Mouse (Mus musculus): ENCODE measurements around the gene Gtpbp8. TPM values are rescaled to one million over a fixed set of nuclear protein-coding genes. Genes with fewer than 3 reads are reported as not detected.

The Gtpbp8 gene
- polyA plus RNA-seq, 1 experiment, result 15.3 TPM

GRCm38 (mm10) chr16:44690501-44690900 is 55.7 kb downstream of the Gtpbp8 start:
- TF ChIP-seq EP300 (IDR thresholded peaks at IDR 0.05; ENCODE audit: insufficient read depth, low read depth, low read length) (no peak), POLR2A (IDR thresholded peaks at IDR 0.05; ENCODE audit: insufficient read depth, low read length) (no peak), CTCF (IDR thresholded peaks at IDR 0.05; ENCODE audit: low read depth, low read length) (no peak)
- Histone ChIP-seq H3K27me3 (ENCODE audit: control insufficient read depth, insufficient read depth, low read length, poor library complexity, severe bottlenecking) (no peaks in the 10 kb centered on the region), H3K4me3 (ENCODE audit: low read depth, low read length) (no peak overlapping the region), H3K9me3 (replicated peaks; ENCODE audit: control insufficient read depth, insufficient read depth, low read length, poor library complexity, severe bottlenecking) (no peaks in the 10 kb centered on the region), H3K9ac (ENCODE audit: low read depth, poor library complexity, severe bottlenecking) (no peak overlapping the region), H3K36me3 (ENCODE audit: control insufficient read depth, insufficient read depth, low read length, poor library complexity, severe bottlenecking) (no peaks in the 10 kb centered on the region), H3K27ac (ENCODE audit: insufficient read depth, low read length) (no peak overlapping the region), H3K4me1 (ENCODE audit: control insufficient read depth, insufficient read depth, low read length) (no peaks in the 10 kb centered on the region)

- H3K4me3 ChIP-seq (ENCODE audit: low read depth, low read length), result no peak overlapping the region
- H3K36me3 ChIP-seq (ENCODE audit: control insufficient read depth, insufficient read depth, low read length, poor library complexity, severe bottlenecking), result no peaks in the 10 kb centered on the region
- H3K9me3 ChIP-seq (replicated peaks; ENCODE audit: control insufficient read depth, insufficient read depth, low read length, poor library complexity, severe bottlenecking), result no peaks in the 10 kb centered on the region
- H3K27ac ChIP-seq (ENCODE audit: insufficient read depth, low read length), result no peak overlapping the region
- TF ChIP-seq POLR2A (IDR thresholded peaks at IDR 0.05; ENCODE audit: insufficient read depth, low read length) (no peak), CTCF (IDR thresholded peaks at IDR 0.05; ENCODE audit: low read depth, low read length) (no peak), EP300 (IDR thresholded peaks at IDR 0.05; ENCODE audit: insufficient read depth, low read depth, low read length) (no peak)
- H3K27me3 ChIP-seq (ENCODE audit: control insufficient read depth, insufficient read depth, low read length, poor library complexity, severe bottlenecking), result no peaks in the 10 kb centered on the region; the same call in 1 of the 2 replicates
- no peak overlapping the region for H3K9ac ChIP-seq (ENCODE audit: low read depth, poor library complexity, severe bottlenecking)
- H3K4me1 ChIP-seq (ENCODE audit: control insufficient read depth, insufficient read depth, low read length), result no peaks in the 10 kb centered on the region
These were observed 57.7 kb downstream of the Gtpbp8 start for GRCm38 (mm10) chr16:44688507-44688906.

GRCm38 (mm10) chr16:44687719-44688420 is 58.3 kb downstream of the Gtpbp8 start:
- Histone ChIP-seq H3K27ac (ENCODE audit: insufficient read depth, low read length) (no peak overlapping the region), H3K9ac (ENCODE audit: low read depth, poor library complexity, severe bottlenecking) (no peak overlapping the region), H3K4me1 (ENCODE audit: control insufficient read depth, insufficient read depth, low read length) (no peaks in the 10 kb centered on the region), H3K27me3 (ENCODE audit: control insufficient read depth, insufficient read depth, low read length, poor library complexity, severe bottlenecking) (no peaks in the 10 kb centered on the region; the same call in 1 of the 2 replicates), H3K36me3 (ENCODE audit: control insufficient read depth, insufficient read depth, low read length, poor library complexity, severe bottlenecking) (no peaks in the 10 kb centered on the region), H3K9me3 (replicated peaks; ENCODE audit: control insufficient read depth, insufficient read depth, low read length, poor library complexity, severe bottlenecking) (no peaks in the 10 kb centered on the region), H3K4me3 (ENCODE audit: low read depth, low read length) (no peak overlapping the region)
- TF ChIP-seq CTCF (IDR thresholded peaks at IDR 0.05; ENCODE audit: low read depth, low read length) (no peak), POLR2A (IDR thresholded peaks at IDR 0.05; ENCODE audit: insufficient read depth, low read length) (no peak), EP300 (IDR thresholded peaks at IDR 0.05; ENCODE audit: insufficient read depth, low read depth, low read length) (no peak)

- Histone ChIP-seq H3K4me1 (ENCODE audit: control insufficient read depth, insufficient read depth, low read length) (no peaks in the 10 kb centered on the region), H3K9ac (ENCODE audit: low read depth, poor library complexity, severe bottlenecking) (no peak overlapping the region), H3K27me3 (ENCODE audit: control insufficient read depth, insufficient read depth, low read length, poor library complexity, severe bottlenecking) (no peaks in the 10 kb centered on the region; the same call in 1 of the 2 replicates), H3K27ac (ENCODE audit: insufficient read depth, low read length) (no peak overlapping the region), H3K36me3 (ENCODE audit: control insufficient read depth, insufficient read depth, low read length, poor library complexity, severe bottlenecking) (no peaks in the 10 kb centered on the region), H3K9me3 (replicated peaks; ENCODE audit: control insufficient read depth, insufficient read depth, low read length, poor library complexity, severe bottlenecking) (no peaks in the 10 kb centered on the region; the same call in 1 of the 2 replicates), H3K4me3 (ENCODE audit: low read depth, low read length) (no peak overlapping the region)
- TF ChIP-seq POLR2A (IDR thresholded peaks at IDR 0.05; ENCODE audit: insufficient read depth, low read length) (no peak), EP300 (IDR thresholded peaks at IDR 0.05; ENCODE audit: insufficient read depth, low read depth, low read length) (no peak), CTCF (IDR thresholded peaks at IDR 0.05; ENCODE audit: low read depth, low read length) (no peak)
These were observed 59.0 kb downstream of the Gtpbp8 start for GRCm38 (mm10) chr16:44686991-44687718.

Other genes with a start within 250 kb of the Gtpbp8 start
- gene Boc, start 187.5 kb downstream of the Gtpbp8 start, polyA plus RNA-seq (2011; ENCODE audit: insufficient read depth, insufficient read length, low read depth, missing spikeins), result 0.88 and 1.3 TPM in 2 replicates
- 28.6 and 32.1 TPM in 2 replicates for gene Nepro, start 22.1 kb downstream of the Gtpbp8 start, polyA plus RNA-seq (2011; ENCODE audit: insufficient read depth, insufficient read length, low read depth, missing spikeins)
- not detected in 2 replicates for gene Cd200r1, start 19.4 kb upstream of the Gtpbp8 start, polyA plus RNA-seq (2011; ENCODE audit: insufficient read depth, insufficient read length, low read depth, missing spikeins)
- not detected in 2 replicates for gene Cd200r4, start 65.4 kb upstream of the Gtpbp8 start, polyA plus RNA-seq (2011; ENCODE audit: insufficient read depth, insufficient read length, low read depth, missing spikeins)
- not detected in 2 replicates for gene Cd200r2, start 120.7 kb upstream of the Gtpbp8 start, polyA plus RNA-seq (2011; ENCODE audit: insufficient read depth, insufficient read length, low read depth, missing spikeins)
- not detected in 2 replicates for gene Cd200r3, start 197.3 kb upstream of the Gtpbp8 start, polyA plus RNA-seq (2011; ENCODE audit: insufficient read depth, insufficient read length, low read depth, missing spikeins)

Data from ES-Bruce4 (cell line).